Mouse (Mus musculus) forebrain, embryonic 10.5 days (tissue): ENCODE measurements at regions not wholly inside any gene's neighbourhood (a gene's known extent, or its start where the extent isn't known, plus 50 kb on each side); places are given as distances from the start of the nearest gene placed in this dataset.
"Not testable (repeated sequence)": the region's sequence is repeated elsewhere in the genome, so short reads cannot be mapped to it uniquely, and the experiment has no call there.

Experiments used
- DNase-seq: peaks from one replicate; pipeline ENCODE4 v3.0.0-alpha.2; 2017; ENCODE audit warnings: low spot score; ENCODE audit errors: extremely low spot score
- H3K27ac ChIP-seq: fragments of 300-500 bp; sonication (generic); 2 replicates; pipeline ENCODE4 v1.5.1; 2016; ENCODE audit warnings: mild to moderate bottlenecking
- H3K27me3 ChIP-seq: fragments of 300-500 bp; sonication (generic); 2 replicates; pipeline ENCODE4 v1.6.1; 2016; ENCODE audit warnings: mild to moderate bottlenecking; ENCODE audit not compliant: poor library complexity, severe bottlenecking
- H3K36me3 ChIP-seq: fragments of 300-500 bp; sonication (generic); replicated peaks from 2 replicates; pipeline ENCODE4 v1.6.1; 2016; ENCODE audit warnings: mild to moderate bottlenecking, moderate library complexity
- H3K4me1 ChIP-seq: fragments of 300-500 bp; sonication (generic); 2 replicates; pipeline ENCODE4 v1.6.1; 2016
- H3K4me3 ChIP-seq: fragments of 300-500 bp; sonication (generic); 2 replicates; pipeline ENCODE4 v1.5.1; 2016; ENCODE audit warnings: mild to moderate bottlenecking, moderate library complexity
- H3K9me3 ChIP-seq: fragments of 300-500 bp; sonication (generic); 2 replicates; pipeline ENCODE4 v1.6.1; 2016; ENCODE audit warnings: mild to moderate bottlenecking, moderate library complexity
- WGBS: fragments of 180-500 bp; shearing (Covaris S2); methylation state at CpG from one replicate; pipeline ENCODE4 v1.1.7; 2016; 5-methylcytosine and 5-hydroxymethylcytosine counted together

- 0 out of 2 replicates have a peak, but pooled peaks cover 2% of the 10 kb centered on the region for H3K9me3 ChIP-seq
- H3K36me3 ChIP-seq, result no peaks in the 10 kb centered on the region
- no peak overlapping the region for H3K27ac ChIP-seq
- peaks cover 6% of the 10 kb centered on the region; the same call in 1 of the 2 replicates for H3K4me1 ChIP-seq
- H3K4me3 ChIP-seq, result no peak overlapping the region
- WGBS, result 72% methylated on average over 5 of the region's 5 CpGs
- H3K27me3 ChIP-seq, result no peaks in the 10 kb centered on the region
- no peak for DNase-seq
Measured at GRCm38 (mm10) chr14:76742297-76742696, 185.6 kb upstream of the Serp2 start.

- no peak overlapping the region for H3K27ac ChIP-seq
- WGBS, result 66% methylated on average over 25 of the region's 25 CpGs
Measured at GRCm38 (mm10) chr14:76739836-76740597, 183.3 kb upstream of the Serp2 start.

GRCm38 (mm10) chr14:76735997-76736396 lies 179.3 kb upstream of the Serp2 start:
- peaks cover 25% of the 10 kb centered on the region for H3K4me1 ChIP-seq
- no peaks in the 10 kb centered on the region for H3K27me3 ChIP-seq
- H3K27ac ChIP-seq, result 0 out of 2 replicates have a peak overlapping the region, but pooled peaks have one; percentile 65
- WGBS, result 93% methylated on average over 5 of the region's 5 CpGs
- H3K36me3 ChIP-seq, result no peaks in the 10 kb centered on the region
- no peak overlapping the region for H3K4me3 ChIP-seq
- no peak for DNase-seq
- H3K9me3 ChIP-seq, result no peaks in the 10 kb centered on the region

More at GRCm38 (mm10) chr14:76739836-76740597, 183.3 kb upstream of the Serp2 start:
- H3K4me1 ChIP-seq, result peaks cover 15% of the 10 kb centered on the region
- H3K27me3 ChIP-seq, result no peaks in the 10 kb centered on the region
- H3K36me3 ChIP-seq, result no peaks in the 10 kb centered on the region
- H3K9me3 ChIP-seq, result 0 out of 2 replicates have a peak, but pooled peaks cover 2% of the 10 kb centered on the region
- DNase-seq, result peak; percentile 30
- H3K4me3 ChIP-seq, result no peak overlapping the region

- H3K4me3 ChIP-seq, result no peak overlapping the region
- H3K9me3 ChIP-seq, result no peaks in the 10 kb centered on the region
- H3K4me1 ChIP-seq, result peaks cover 25% of the 10 kb centered on the region
- H3K27ac ChIP-seq, result peak overlapping the region; percentile 65
- no peak for DNase-seq
- WGBS, result 52% methylated on average over 4 of the region's 4 CpGs
- H3K36me3 ChIP-seq, result no peaks in the 10 kb centered on the region
- no peaks in the 10 kb centered on the region for H3K27me3 ChIP-seq
Measured at GRCm38 (mm10) chr14:76735107-76735506, 178.4 kb upstream of the Serp2 start.

- Histone ChIP-seq H3K9me3 (no peaks in the 10 kb centered on the region), H3K4me1 (peaks cover 19% of the 10 kb centered on the region), H3K36me3 (no peaks in the 10 kb centered on the region), H3K27me3 (no peaks in the 10 kb centered on the region), H3K4me3 (no peak overlapping the region), H3K27ac (no peak overlapping the region)
- WGBS, result 84% methylated on average over 8 of the region's 8 CpGs
- DNase-seq, result no peak
Measured at GRCm38 (mm10) chr14:76733258-76733823, 176.7 kb upstream of the Serp2 start.

- no peak for DNase-seq
- H3K4me3 ChIP-seq, result no peak overlapping the region
- no peak overlapping the region for H3K27ac ChIP-seq
- H3K36me3 ChIP-seq, result no peaks in the 10 kb centered on the region
- WGBS, result 93% methylated on average over 19 of the region's 19 CpGs
- peaks cover 19% of the 10 kb centered on the region for H3K4me1 ChIP-seq
- no peaks in the 10 kb centered on the region for H3K9me3 ChIP-seq
- no peaks in the 10 kb centered on the region for H3K27me3 ChIP-seq
Measured at GRCm38 (mm10) chr14:76731096-76731986, 174.7 kb upstream of the Serp2 start.

- H3K36me3 ChIP-seq, result no peaks in the 10 kb centered on the region
- DNase-seq, result no peak
- 96% methylated on average over 2 of the region's 2 CpGs for WGBS
- H3K4me1 ChIP-seq, result peaks cover 7% of the 10 kb centered on the region; the same call in 1 of the 2 replicates
- H3K4me3 ChIP-seq, result no peak overlapping the region
- H3K27me3 ChIP-seq, result no peaks in the 10 kb centered on the region
- H3K9me3 ChIP-seq, result no peaks in the 10 kb centered on the region
- no peak overlapping the region for H3K27ac ChIP-seq
Measured at GRCm38 (mm10) chr14:76725844-76726243, 169.2 kb upstream of the Serp2 start.

- not testable (repeated sequence) for DNase-seq, H3K27me3 ChIP-seq, H3K4me1 ChIP-seq, H3K36me3 ChIP-seq, H3K27ac ChIP-seq, H3K4me3 ChIP-seq, H3K9me3 ChIP-seq
- 95% methylated on average over 4 of the region's 4 CpGs for WGBS
Measured at GRCm38 (mm10) chr14:76725231-76725630, 168.5 kb upstream of the Serp2 start.

GRCm38 (mm10) chr14:76724826-76725225 lies 168.1 kb upstream of the Serp2 start:
- peaks cover 7% of the 10 kb centered on the region; the same call in 1 of the 2 replicates for H3K4me1 ChIP-seq
- no peaks in the 10 kb centered on the region for H3K9me3 ChIP-seq
- no peaks in the 10 kb centered on the region for H3K36me3 ChIP-seq
- WGBS, result 87% methylated on average over 8 of the region's 8 CpGs
- H3K27me3 ChIP-seq, result no peaks in the 10 kb centered on the region
- no peak for DNase-seq
- H3K4me3 ChIP-seq, result no peak overlapping the region
- no peak overlapping the region for H3K27ac ChIP-seq

- Histone ChIP-seq H3K27me3 (no peaks in the 10 kb centered on the region), H3K36me3 (no peaks in the 10 kb centered on the region), H3K9me3 (no peaks in the 10 kb centered on the region), H3K4me1 (peaks cover 7% of the 10 kb centered on the region; the same call in 1 of the 2 replicates), H3K4me3 (no peak overlapping the region), H3K27ac (0 out of 2 replicates have a peak overlapping the region, but pooled peaks have one; percentile 12)
- WGBS, result 88% methylated on average over 8 of the region's 8 CpGs
- DNase-seq, result no peak
Measured at GRCm38 (mm10) chr14:76724395-76724794, 167.7 kb upstream of the Serp2 start.

- no peaks in the 10 kb centered on the region for H3K27me3 ChIP-seq
- H3K4me1 ChIP-seq, result peaks cover 7% of the 10 kb centered on the region; the same call in 1 of the 2 replicates
- no peak overlapping the region for H3K27ac ChIP-seq
- WGBS, result 50% methylated on average over 4 of the region's 4 CpGs
- H3K36me3 ChIP-seq, result no peaks in the 10 kb centered on the region
- H3K9me3 ChIP-seq, result no peaks in the 10 kb centered on the region
- no peak for DNase-seq
- H3K4me3 ChIP-seq, result no peak overlapping the region
Measured at GRCm38 (mm10) chr14:76723551-76723950, 166.9 kb upstream of the Serp2 start.

GRCm38 (mm10) chr14:76722297-76722696 lies 165.6 kb upstream of the Serp2 start:
- Histone ChIP-seq H3K27me3 (no peaks in the 10 kb centered on the region), H3K9me3 (no peaks in the 10 kb centered on the region), H3K4me1 (peaks cover 7% of the 10 kb centered on the region; the same call in 1 of the 2 replicates), H3K36me3 (no peaks in the 10 kb centered on the region), H3K4me3 (no peak overlapping the region), H3K27ac (no peak overlapping the region)
- 93% methylated on average over 5 of the region's 5 CpGs for WGBS
- no peak for DNase-seq
